Mouse (Mus musculus) lung, postnatal 0 days (tissue): ENCODE measurements at regions not wholly inside any gene's neighbourhood (a gene's known extent, or its start where the extent isn't known, plus 50 kb on each side); places are given as distances from the start of the nearest gene placed in this dataset.

ENCODE experiments used
- CTCF ChIP-seq: IDR thresholded peaks from 2 replicates; pipeline ENCODE4 v1.5.1; 2016; ENCODE audit warnings: antibody characterized with exemption, mild to moderate bottlenecking
- EP300 ChIP-seq: IDR thresholded peaks from 2 replicates; pipeline ENCODE4 v1.6.1; 2016; ENCODE audit warnings: antibody characterized with exemption, mild to moderate bottlenecking, control low read depth

GRCm38 (mm10) chr11:45476917-45477316 lies 374.9 kb upstream of the Clint1 start:
- TF ChIP-seq CTCF (no peak), EP300 (no peak)
